Mouse (Mus musculus) neural tube, embryonic 15.5 days (tissue): ENCODE measurements at regions not wholly inside any gene's neighbourhood (a gene's known extent, or its start where the extent isn't known, plus 50 kb on each side); places are given as distances from the start of the nearest gene placed in this dataset.
"Not testable (repeated sequence)": the region's sequence is repeated elsewhere in the genome, so short reads cannot be mapped to it uniquely, and the experiment has no call there.

Experiments
- ATAC-seq: fragments of 200-750 bp; cut with Nextera tagmentation; 2 replicates; pipeline ENCODE4 v1.8.0; 2017; ENCODE audit warnings: mild to moderate bottlenecking, moderate TSS enrichment, moderate library complexity; ENCODE audit not compliant: low FRiP score
- H3K27ac ChIP-seq: fragments of 300-500 bp; sonication (generic); replicated peaks from 2 replicates; pipeline ENCODE4 v1.5.1; 2015; ENCODE audit warnings: mild to moderate bottlenecking, inconsistent platforms
- H3K27me3 ChIP-seq: fragments of 300-500 bp; sonication (generic); replicated peaks from 2 replicates; pipeline ENCODE4 v1.6.1; 2015; ENCODE audit warnings: inconsistent platforms
- H3K36me3 ChIP-seq: fragments of 300-500 bp; sonication (generic); 2 replicates; pipeline ENCODE4 v1.6.1; 2015; ENCODE audit warnings: inconsistent platforms
- H3K4me1 ChIP-seq: fragments of 300-500 bp; sonication (generic); 2 replicates; pipeline ENCODE4 v1.6.1; 2015; ENCODE audit warnings: inconsistent platforms
- H3K4me2 ChIP-seq: fragments of 300-500 bp; sonication (generic); 2 replicates; pipeline ENCODE4 v1.6.1; 2015; ENCODE audit warnings: inconsistent platforms, mild to moderate bottlenecking, moderate library complexity
- H3K4me3 ChIP-seq: fragments of 300-500 bp; sonication (generic); replicated peaks from 2 replicates; pipeline ENCODE4 v1.5.1; 2015; ENCODE audit warnings: mild to moderate bottlenecking, inconsistent platforms
- H3K9ac ChIP-seq: fragments of 300-500 bp; sonication (generic); replicated peaks from 2 replicates; pipeline ENCODE4 v1.6.1; 2015; ENCODE audit warnings: mild to moderate bottlenecking, inconsistent platforms
- H3K9me3 ChIP-seq: fragments of 300-500 bp; sonication (generic); replicated peaks from 2 replicates; pipeline ENCODE4 v1.6.1; 2016; ENCODE audit warnings: inconsistent platforms
- WGBS: fragments of 180-500 bp; shearing (Covaris S2); methylation state at CpG from one replicate; pipeline ENCODE4 v1.1.7; 2015; ENCODE audit warnings: mixed read lengths; 5-methylcytosine and 5-hydroxymethylcytosine counted together

- ATAC-seq: no peak
- Histone ChIP-seq H3K36me3 (no peaks in the 10 kb centered on the region), H3K4me2 (no peak overlapping the region), H3K9me3 (no peaks in the 10 kb centered on the region), H3K27me3 (no peaks in the 10 kb centered on the region), H3K27ac (no peak overlapping the region), H3K4me1 (0 out of 2 replicates have a peak, but pooled peaks cover 8% of the 10 kb centered on the region), H3K4me3 (no peak overlapping the region), H3K9ac (no peak overlapping the region)
- WGBS: 19% methylated on average over 8 of the region's 8 CpGs
Observed at GRCm38 (mm10) chr7:75384506-75384911, 70.8 kb upstream of the Akap13 start.

- Histone ChIP-seq H3K36me3 (no peaks in the 10 kb centered on the region), H3K4me2 (no peak overlapping the region), H3K27ac (no peak overlapping the region), H3K4me3 (no peak overlapping the region), H3K9me3 (no peaks in the 10 kb centered on the region), H3K27me3 (no peaks in the 10 kb centered on the region), H3K9ac (no peak overlapping the region), H3K4me1 (0 out of 2 replicates have a peak, but pooled peaks cover 8% of the 10 kb centered on the region)
- ATAC-seq: no peak
- WGBS: 97% methylated on average over 1 of the region's 1 CpGs
Observed at GRCm38 (mm10) chr7:75387033-75387432, 68.3 kb upstream of the Akap13 start.

- 80% methylated on average over 6 of the region's 6 CpGs for WGBS
- no peak for ATAC-seq
- no peak overlapping the region for H3K4me2 ChIP-seq
- no peaks in the 10 kb centered on the region for H3K27me3 ChIP-seq
- H3K4me1 ChIP-seq: 0 out of 2 replicates have a peak, but pooled peaks cover 8% of the 10 kb centered on the region
- no peak overlapping the region for H3K9ac ChIP-seq
- H3K27ac ChIP-seq: no peak overlapping the region
- no peaks in the 10 kb centered on the region for H3K9me3 ChIP-seq
- H3K4me3 ChIP-seq: no peak overlapping the region
- H3K36me3 ChIP-seq: no peaks in the 10 kb centered on the region
Observed at GRCm38 (mm10) chr7:75387821-75388431, 67.4 kb upstream of the Akap13 start.

GRCm38 (mm10) chr7:75390162-75390561 lies 65.2 kb upstream of the Akap13 start:
- 94% methylated on average over 3 of the region's 3 CpGs for WGBS

GRCm38 (mm10) chr7:75392783-75393182 lies 62.6 kb upstream of the Akap13 start:
- Histone ChIP-seq H3K4me2 (no peak overlapping the region), H3K9ac (no peak overlapping the region), H3K27ac (no peak overlapping the region), H3K27me3 (no peaks in the 10 kb centered on the region), H3K4me3 (no peak overlapping the region), H3K36me3 (no peaks in the 10 kb centered on the region), H3K4me1 (no peaks in the 10 kb centered on the region), H3K9me3 (no peaks in the 10 kb centered on the region)
- WGBS: 68% methylated on average over 3 of the region's 3 CpGs
- no peak for ATAC-seq

More at GRCm38 (mm10) chr7:75390162-75390561, 65.2 kb upstream of the Akap13 start:
- Histone ChIP-seq H3K27ac (no peak overlapping the region), H3K4me2 (no peak overlapping the region), H3K36me3 (no peaks in the 10 kb centered on the region), H3K9ac (no peak overlapping the region), H3K9me3 (no peaks in the 10 kb centered on the region), H3K4me1 (no peaks in the 10 kb centered on the region), H3K4me3 (no peak overlapping the region), H3K27me3 (no peaks in the 10 kb centered on the region)
- no peak for ATAC-seq

- H3K4me3 ChIP-seq: no peak overlapping the region
- no peaks in the 10 kb centered on the region for H3K9me3 ChIP-seq
- ATAC-seq: no peak
- H3K4me2 ChIP-seq: no peak overlapping the region
- no peaks in the 10 kb centered on the region for H3K36me3 ChIP-seq
- no peaks in the 10 kb centered on the region for H3K27me3 ChIP-seq
- no peak overlapping the region for H3K9ac ChIP-seq
- H3K27ac ChIP-seq: no peak overlapping the region
- 93% methylated on average over 2 of the region's 2 CpGs for WGBS
- H3K4me1 ChIP-seq: no peaks in the 10 kb centered on the region
Observed at GRCm38 (mm10) chr7:75393466-75393865, 61.9 kb upstream of the Akap13 start.

- Histone ChIP-seq H3K27ac (no peak overlapping the region), H3K27me3 (no peaks in the 10 kb centered on the region), H3K36me3 (no peaks in the 10 kb centered on the region), H3K4me2 (no peak overlapping the region), H3K4me1 (no peaks in the 10 kb centered on the region), H3K9ac (no peak overlapping the region), H3K4me3 (no peak overlapping the region), H3K9me3 (no peaks in the 10 kb centered on the region)
- ATAC-seq: no peak
- 82% methylated on average over 8 of the region's 8 CpGs for WGBS
Observed at GRCm38 (mm10) chr7:75394866-75395580, 60.3 kb upstream of the Akap13 start.

GRCm38 (mm10) chr7:75397559-75397958 lies 57.8 kb upstream of the Akap13 start:
- WGBS: 28% methylated on average over 7 of the region's 7 CpGs

GRCm38 (mm10) chr7:75398480-75398879 lies 56.9 kb upstream of the Akap13 start:
- not testable (repeated sequence) for H3K4me2 ChIP-seq, H3K27ac ChIP-seq

More at GRCm38 (mm10) chr7:75397559-75397958, 57.8 kb upstream of the Akap13 start:
- Histone ChIP-seq H3K4me2 (no peak overlapping the region), H3K27ac (no peak overlapping the region), H3K36me3 (no peaks in the 10 kb centered on the region), H3K9me3 (no peaks in the 10 kb centered on the region), H3K27me3 (no peaks in the 10 kb centered on the region), H3K4me3 (no peak overlapping the region), H3K9ac (no peak overlapping the region), H3K4me1 (no peaks in the 10 kb centered on the region)
- ATAC-seq: no peak

GRCm38 (mm10) chr7:75398904-75399724 lies 56.2 kb upstream of the Akap13 start:
- WGBS: 56% methylated on average over 7 of the region's 7 CpGs
- Histone ChIP-seq H3K9ac (no peak overlapping the region), H3K27me3 (no peaks in the 10 kb centered on the region), H3K27ac (no peak overlapping the region), H3K4me3 (no peak overlapping the region), H3K4me2 (no peak overlapping the region), H3K9me3 (no peaks in the 10 kb centered on the region), H3K36me3 (no peaks in the 10 kb centered on the region), H3K4me1 (no peaks in the 10 kb centered on the region)
- ATAC-seq: no peak

More at GRCm38 (mm10) chr7:75398480-75398879, 56.9 kb upstream of the Akap13 start:
- not testable (repeated sequence) for H3K4me1 ChIP-seq, H3K36me3 ChIP-seq, H3K9me3 ChIP-seq, H3K27me3 ChIP-seq, ATAC-seq, H3K9ac ChIP-seq, H3K4me3 ChIP-seq
- 96% methylated on average over 2 of the region's 2 CpGs for WGBS

- Histone ChIP-seq H3K9me3 (no peaks in the 10 kb centered on the region), H3K4me1 (no peaks in the 10 kb centered on the region), H3K36me3 (no peaks in the 10 kb centered on the region), H3K27ac (no peak overlapping the region), H3K4me3 (no peak overlapping the region), H3K4me2 (no peak overlapping the region), H3K27me3 (no peaks in the 10 kb centered on the region), H3K9ac (no peak overlapping the region)
- ATAC-seq: no peak
- WGBS: 60% methylated on average over 2 of the region's 2 CpGs
Observed at GRCm38 (mm10) chr7:75400471-75400870, 54.9 kb upstream of the Akap13 start.
